Mouse (Mus musculus) T-helper 2 cell (primary cell): ENCODE data around the gene Gar1.

Experiments used
- in situ Hi-C: fragments of 300-600 bp; cut with MboI, MseI; formaldehyde crosslinking; loops from one replicate; pipeline ENCODE4 v1.15.1; 2025; ENCODE audit warnings: high pct_unique_total_duplicates

Gene Gar1

DNA sequence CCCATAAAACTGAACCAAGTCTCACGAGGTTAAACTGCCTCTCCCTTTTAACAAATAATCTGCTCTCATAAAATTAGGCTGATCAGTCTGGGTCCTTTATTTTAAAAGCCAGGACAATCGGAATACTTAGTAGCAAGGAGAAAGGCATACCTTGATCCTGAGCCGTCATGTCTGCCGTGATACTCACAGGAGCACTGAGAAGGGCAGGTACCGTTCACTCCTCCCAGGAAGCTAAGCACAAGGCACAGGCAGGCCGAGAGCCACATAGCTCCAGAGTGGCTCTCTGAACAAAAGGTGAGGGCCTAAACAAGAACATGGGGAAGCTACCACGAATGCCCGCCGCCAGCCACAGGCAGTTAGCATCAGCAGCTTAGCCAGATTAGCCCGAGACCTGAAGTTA is 27.4 kb downstream of the Gar1 start, which contains the start of gene Lrit3:
Lrit3 (minus strand) TSS at position 266 of the 400 bp plus-strand sequence.
- in situ Hi-C loops, result no loop called here

GRCm38 (mm10) chr3:129799011-129799410 is 32.2 kb downstream of the Gar1 start:
- in situ Hi-C loops, result no loop called here

DNA sequence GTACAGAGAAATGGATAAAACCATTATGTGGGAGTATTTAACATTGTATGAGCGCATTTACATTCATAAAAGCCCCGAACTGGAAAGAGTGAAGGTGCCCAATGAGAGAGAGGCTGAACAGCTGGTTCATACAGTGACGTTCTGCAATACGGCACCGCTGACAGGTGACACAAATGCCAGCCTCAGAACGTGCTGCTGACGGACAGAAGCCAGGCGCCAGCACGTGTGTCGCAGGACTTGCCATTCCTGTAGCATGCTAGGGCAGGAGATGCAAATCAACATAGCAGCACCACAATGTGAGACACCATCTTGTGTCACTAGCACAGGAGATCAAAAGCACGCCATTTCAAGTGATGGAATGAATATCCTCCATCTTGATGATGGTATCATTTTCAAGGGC is 32.6 kb downstream of the Gar1 start:
- in situ Hi-C loops, result no loop called here

DNA sequence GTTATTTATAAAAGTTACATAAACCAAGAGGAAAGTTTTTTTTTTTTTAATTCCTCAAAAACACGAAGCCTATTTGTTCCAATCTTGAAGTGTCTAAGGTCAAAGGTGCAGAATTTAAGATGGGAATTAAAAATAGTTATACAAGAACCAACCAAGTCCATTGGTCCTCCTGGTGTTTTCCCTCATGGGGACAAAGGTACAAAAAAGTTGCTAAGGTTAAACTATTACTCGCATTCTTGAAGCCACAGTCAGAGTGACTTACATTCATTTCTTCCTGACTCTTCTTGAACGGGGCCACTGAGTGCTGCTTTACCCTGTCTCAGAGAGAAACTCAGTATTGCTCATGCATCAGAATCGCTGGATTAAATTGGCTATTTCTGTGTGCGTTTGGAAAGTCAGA is 33.9 kb downstream of the Gar1 start:
- in situ Hi-C loops, result no loop called here

- in situ Hi-C loops, result no loop called here
Observed at GRCm38 (mm10) chr3:129793801-129794200, 37.4 kb downstream of the Gar1 start.

DNA sequence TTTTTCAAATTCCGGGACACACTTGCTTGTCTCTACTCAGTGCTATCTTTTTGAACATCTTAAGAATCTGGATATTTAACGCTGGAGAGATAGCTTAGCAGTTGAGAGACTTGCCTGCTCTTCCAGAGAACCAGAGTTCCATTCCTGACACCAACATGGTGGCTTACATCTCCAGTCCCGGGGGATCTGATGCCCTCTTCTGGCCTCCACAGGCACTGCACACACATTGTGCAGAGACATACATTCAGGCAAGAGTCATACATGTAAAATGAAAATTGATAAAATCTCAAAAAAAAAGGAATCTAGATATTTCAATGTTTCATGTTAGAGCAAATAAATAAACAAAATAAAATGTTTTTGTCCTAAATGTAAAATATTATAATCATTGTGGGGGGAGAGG is 48.5 kb downstream of the Gar1 start:
- in situ Hi-C loops, result no loop called here

DNA sequence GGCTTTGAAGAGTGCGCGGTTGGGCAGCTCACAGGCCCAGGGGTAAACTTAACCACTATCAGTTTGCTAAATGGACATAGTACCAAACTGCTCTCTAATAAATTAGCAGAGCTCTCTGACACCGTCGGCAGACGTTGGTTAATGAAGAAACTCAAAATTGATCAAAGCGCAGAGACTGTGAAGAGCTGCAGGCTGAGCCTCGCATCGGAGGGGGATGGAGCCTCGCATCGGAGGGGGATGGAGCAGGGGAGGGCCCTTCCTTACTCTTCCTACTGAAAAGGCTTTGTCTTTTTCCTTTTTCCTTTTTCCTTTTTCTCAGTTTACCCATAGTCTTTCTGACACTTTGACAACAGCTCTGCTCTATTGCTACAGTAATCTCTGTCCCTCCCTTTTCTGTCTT is 49.8 kb downstream of the Gar1 start:
- in situ Hi-C loops, result no loop called here
